Mouse (Mus musculus) C2C12 (cell line): ENCODE data around the gene Gap43.

Experiments
- CEBPB ChIP-seq: IDR thresholded peaks from one replicate; pipeline ENCODE4 v1.6.1; 2011; ENCODE audit warnings: low read depth, mild to moderate bottlenecking, control low read depth, moderate library complexity
- CTCF ChIP-seq: IDR thresholded peaks from one replicate; pipeline ENCODE4 v1.5.1; 2011; ENCODE audit not compliant: control insufficient read depth, insufficient read depth, insufficient read length
- FOSL1 ChIP-seq: IDR thresholded peaks from one replicate; pipeline ENCODE4 v1.8.0; 2011; ENCODE audit warnings: mild to moderate bottlenecking, low read length; ENCODE audit not compliant: poor library complexity, insufficient read depth, severe bottlenecking
- MAX ChIP-seq: IDR thresholded peaks from one replicate; pipeline ENCODE4 v1.6.1; 2011; ENCODE audit warnings: mild to moderate bottlenecking, control low read depth
- MYOD1 ChIP-seq: IDR thresholded peaks from one replicate; pipeline ENCODE4 v1.6.1; 2011; ENCODE audit warnings: low read depth; ENCODE audit not compliant: control insufficient read depth, insufficient read length
- MYOG ChIP-seq: IDR thresholded peaks from one replicate; pipeline ENCODE4 v1.6.1; 2011; ENCODE audit not compliant: control insufficient read depth, insufficient read length; ENCODE audit errors: extremely low read depth
- USF1 ChIP-seq: IDR thresholded peaks from one replicate; pipeline ENCODE4 v1.6.1; 2011; ENCODE audit warnings: low read depth, mild to moderate bottlenecking, control low read depth, moderate library complexity

- TF ChIP-seq CTCF (no peak), FOSL1 (no peak), MAX (no peak), MYOG (no peak), MYOD1 (no peak), USF1 (no peak), CEBPB (no peak)
Measured at GRCm38 (mm10) chr16:42252252-42252651, 88.2 kb downstream of the Gap43 start.
